Mouse (Mus musculus): ENCODE measurements around the gene Prdm16.

DNA sequence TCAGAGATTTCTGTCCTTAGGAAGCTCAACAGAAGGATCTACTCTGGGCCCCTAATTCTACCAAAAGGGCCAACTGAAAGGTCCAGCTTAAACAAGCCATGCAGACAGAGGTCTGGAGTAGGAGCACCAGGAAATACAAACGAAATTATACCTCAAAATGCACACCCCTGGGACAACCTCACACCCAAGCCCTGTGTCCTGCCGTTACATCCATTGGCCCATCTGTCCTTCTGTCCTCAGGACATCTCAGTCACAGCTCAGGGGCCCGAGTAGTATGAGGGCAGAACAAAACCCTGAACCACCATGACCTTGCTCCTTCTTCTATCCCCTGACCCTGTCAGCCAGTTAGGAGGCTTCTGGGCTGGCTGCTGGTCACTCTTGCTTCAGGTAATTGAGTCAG, 2.7 kb downstream of the Prdm16 start:
- no peak for TF ChIP-seq POLR2A (IDR thresholded peaks at IDR 0.05; ENCODE audit: borderline replicate concordance, insufficient read depth, low read length)
- no peak for TF ChIP-seq CTCF (IDR thresholded peaks at IDR 0.05; ENCODE audit: borderline replicate concordance, insufficient read depth, low read depth, low read length)

Measured in cerebellum, adult 2 months (tissue).